Mouse (Mus musculus) limb, embryonic 11.5 days (tissue): ENCODE measurements around the gene Fcamr. TPM values are rescaled to one million over a fixed set of nuclear protein-coding genes. Genes with fewer than 3 reads are reported as not detected.

Experiments
- ATAC-seq: fragments of 200-750 bp; cut with Nextera tagmentation; 2 replicates; pipeline ENCODE4 v1.8.0; 2017; ENCODE audit warnings: low read depth; ENCODE audit not compliant: insufficient number of reproducible peaks, low FRiP score, low TSS enrichment
- DNase-seq: peaks from one replicate; pipeline ENCODE4 v3.0.0-alpha.2; 2015; ENCODE audit warnings: low spot score
- H3K27ac ChIP-seq: fragments of 300-500 bp; sonication (generic); replicated peaks from 2 replicates; pipeline ENCODE4 v1.5.1; 2014; ENCODE audit warnings: low read depth, mild to moderate bottlenecking, low read length
- H3K27me3 ChIP-seq: fragments of 300-500 bp; sonication (generic); 2 replicates; pipeline ENCODE4 v1.6.1; 2014; ENCODE audit warnings: mild to moderate bottlenecking, low read length, mixed read lengths; ENCODE audit not compliant: control insufficient read depth, insufficient read depth
- H3K36me3 ChIP-seq: fragments of 300-500 bp; sonication (generic); 2 replicates; pipeline ENCODE4 v1.6.1; 2014; ENCODE audit warnings: mild to moderate bottlenecking, low read length, moderate library complexity, mixed read lengths; ENCODE audit not compliant: control insufficient read depth, insufficient read depth
- H3K4me1 ChIP-seq: fragments of 300-500 bp; sonication (generic); 2 replicates; pipeline ENCODE4 v1.6.1; 2014; ENCODE audit warnings: low read length, mixed read lengths; ENCODE audit not compliant: control insufficient read depth, insufficient read depth
- H3K4me2 ChIP-seq: fragments of 300-500 bp; sonication (generic); 2 replicates; pipeline ENCODE4 v1.6.1; 2014; ENCODE audit warnings: low read depth, mild to moderate bottlenecking, moderate library complexity; ENCODE audit not compliant: severe bottlenecking
- H3K4me3 ChIP-seq: fragments of 300-500 bp; sonication (generic); 2 replicates; pipeline ENCODE4 v1.5.1; 2014; ENCODE audit warnings: low read depth, low read length
- H3K9ac ChIP-seq: fragments of 300-500 bp; sonication (generic); 2 replicates; pipeline ENCODE4 v1.6.1; 2014; ENCODE audit warnings: mild to moderate bottlenecking, low read length
- H3K9me3 ChIP-seq: fragments of 300-500 bp; sonication (generic); 2 replicates; pipeline ENCODE4 v1.6.1; 2016; ENCODE audit warnings: low read length; ENCODE audit not compliant: control insufficient read depth
- WGBS: fragments of 180-500 bp; shearing (Covaris S2); extraction: QIAGEN DNeasy Blood & Tissue Kit; methylation state at CpG from one replicate; pipeline ENCODE4 v1.1.7; 2014; 5-methylcytosine and 5-hydroxymethylcytosine counted together
- polyA plus RNA-seq: library from polyadenylated mRNA; unstranded; fragments of >200 nt; fragmentation: Nextera tagmentation; extraction: Ambion mirVana; gene quantifications from 2 replicates; pipeline ENCODE4 v1.2.1, GENCODE M21; 2014

Fcamr gene
- polyA plus RNA-seq, 1 experiment from 2014 or later, result not detected

GRCm38 (mm10) chr1:130796967-130797684, 3.6 kb upstream of the Fcamr start:
- no peak overlapping the region for H3K4me2 ChIP-seq
- no peaks in the 10 kb centered on the region for H3K27me3 ChIP-seq
- 84% methylated on average over 8 of the region's 8 CpGs for WGBS
- H3K27ac ChIP-seq, result no peak overlapping the region
- no peak overlapping the region for H3K9ac ChIP-seq
- no peak overlapping the region for H3K4me3 ChIP-seq
- H3K4me1 ChIP-seq, result no peaks in the 10 kb centered on the region
- H3K9me3 ChIP-seq, result no peaks in the 10 kb centered on the region
- no peaks in the 10 kb centered on the region for H3K36me3 ChIP-seq
- DNase-seq (peak; percentile 54), ATAC-seq (no peak)

- Histone ChIP-seq H3K4me3 (no peak overlapping the region), H3K27me3 (no peaks in the 10 kb centered on the region), H3K4me1 (no peaks in the 10 kb centered on the region), H3K4me2 (no peak overlapping the region), H3K27ac (no peak overlapping the region), H3K9me3 (no peaks in the 10 kb centered on the region), H3K9ac (no peak overlapping the region), H3K36me3 (no peaks in the 10 kb centered on the region)
- DNase-seq (no peak), ATAC-seq (no peak)
- WGBS, result 65% methylated on average over 6 of the region's 6 CpGs
These were observed 2.7 kb upstream of the Fcamr start for GRCm38 (mm10) chr1:130798037-130798436.

GRCm38 (mm10) chr1:130798551-130798950, 2.2 kb upstream of the Fcamr start:
- no peaks in the 10 kb centered on the region for H3K27me3 ChIP-seq
- ATAC-seq (no peak), DNase-seq (no peak)
- H3K9ac ChIP-seq, result no peak overlapping the region
- H3K27ac ChIP-seq, result no peak overlapping the region
- H3K36me3 ChIP-seq, result no peaks in the 10 kb centered on the region
- no peaks in the 10 kb centered on the region for H3K9me3 ChIP-seq
- 62% methylated on average over 3 of the region's 3 CpGs for WGBS
- H3K4me2 ChIP-seq, result no peak overlapping the region
- H3K4me1 ChIP-seq, result no peaks in the 10 kb centered on the region
- H3K4me3 ChIP-seq, result no peak overlapping the region

GRCm38 (mm10) chr1:130799399-130799798, 1.3 kb upstream of the Fcamr start:
- Histone ChIP-seq H3K4me3 (no peak overlapping the region), H3K27me3 (no peaks in the 10 kb centered on the region), H3K4me1 (no peaks in the 10 kb centered on the region), H3K27ac (no peak overlapping the region), H3K4me2 (no peak overlapping the region), H3K9ac (no peak overlapping the region), H3K9me3 (no peaks in the 10 kb centered on the region), H3K36me3 (no peaks in the 10 kb centered on the region)
- 92% methylated on average over 2 of the region's 2 CpGs for WGBS
- DNase-seq (no peak), ATAC-seq (no peak)

GRCm38 (mm10) chr1:130801511-130801910, 809 bp downstream of the Fcamr start:
- H3K27me3 ChIP-seq, result no peaks in the 10 kb centered on the region
- H3K9me3 ChIP-seq, result no peaks in the 10 kb centered on the region
- H3K4me3 ChIP-seq, result no peak overlapping the region
- no peak overlapping the region for H3K9ac ChIP-seq
- no peak overlapping the region for H3K27ac ChIP-seq
- H3K4me2 ChIP-seq, result no peak overlapping the region
- ATAC-seq (no peak), DNase-seq (no peak)
- 67% methylated on average over 2 of the region's 2 CpGs for WGBS
- H3K36me3 ChIP-seq, result no peaks in the 10 kb centered on the region
- no peaks in the 10 kb centered on the region for H3K4me1 ChIP-seq

GRCm38 (mm10) chr1:130802976-130803375, 2.3 kb downstream of the Fcamr start:
- no peak overlapping the region for H3K27ac ChIP-seq
- H3K4me1 ChIP-seq, result no peaks in the 10 kb centered on the region
- DNase-seq (peak; percentile 21), ATAC-seq (no peak)
- no peak overlapping the region for H3K9ac ChIP-seq
- H3K27me3 ChIP-seq, result no peaks in the 10 kb centered on the region
- no peaks in the 10 kb centered on the region for H3K9me3 ChIP-seq
- no peak overlapping the region for H3K4me3 ChIP-seq
- no peaks in the 10 kb centered on the region for H3K36me3 ChIP-seq
- 45% methylated on average over 6 of the region's 6 CpGs for WGBS
- H3K4me2 ChIP-seq, result no peak overlapping the region

GRCm38 (mm10) chr1:130804279-130804678, 3.6 kb downstream of the Fcamr start:
- no peak overlapping the region for H3K27ac ChIP-seq
- 69% methylated on average over 6 of the region's 6 CpGs for WGBS
- H3K9ac ChIP-seq, result no peak overlapping the region
- no peaks in the 10 kb centered on the region for H3K27me3 ChIP-seq
- ATAC-seq (no peak), DNase-seq (peak; percentile 18)
- no peak overlapping the region for H3K4me3 ChIP-seq
- H3K36me3 ChIP-seq, result no peaks in the 10 kb centered on the region
- no peak overlapping the region for H3K4me2 ChIP-seq
- H3K9me3 ChIP-seq, result no peaks in the 10 kb centered on the region
- H3K4me1 ChIP-seq, result no peaks in the 10 kb centered on the region

GRCm38 (mm10) chr1:130810906-130811305, 10.2 kb downstream of the Fcamr start:
- Histone ChIP-seq H3K27me3 (no peaks in the 10 kb centered on the region), H3K36me3 (no peaks in the 10 kb centered on the region), H3K9ac (no peak overlapping the region), H3K9me3 (no peaks in the 10 kb centered on the region), H3K4me2 (no peak overlapping the region), H3K4me3 (no peak overlapping the region), H3K27ac (no peak overlapping the region), H3K4me1 (no peaks in the 10 kb centered on the region)
- DNase-seq (no peak), ATAC-seq (no peak)
- 95% methylated on average over 3 of the region's 3 CpGs for WGBS

- no peak for DNase-seq
- WGBS, result 75% methylated on average over 17 of the region's 17 CpGs
- H3K4me2 ChIP-seq, result no peak overlapping the region
- no peak for ATAC-seq
- H3K36me3 ChIP-seq, result no peaks in the 10 kb centered on the region
- H3K4me3 ChIP-seq, result no peak overlapping the region
- H3K27ac ChIP-seq, result no peak overlapping the region
- no peaks in the 10 kb centered on the region for H3K27me3 ChIP-seq
- H3K9me3 ChIP-seq, result no peaks in the 10 kb centered on the region
- H3K4me1 ChIP-seq, result no peaks in the 10 kb centered on the region
- no peak overlapping the region for H3K9ac ChIP-seq
These were observed 10.6 kb downstream of the Fcamr start for GRCm38 (mm10) chr1:130811316-130811715.
